Mouse (Mus musculus): ENCODE data around the gene Lrrfip2. TPM values are rescaled to one million over a fixed set of nuclear protein-coding genes. Genes with fewer than 3 reads are reported as not detected.

The Lrrfip2 gene
- total and polyA plus RNA-seq, 3 experiments: 16.6 to 30.9 (median 25.2) TPM

DNA sequence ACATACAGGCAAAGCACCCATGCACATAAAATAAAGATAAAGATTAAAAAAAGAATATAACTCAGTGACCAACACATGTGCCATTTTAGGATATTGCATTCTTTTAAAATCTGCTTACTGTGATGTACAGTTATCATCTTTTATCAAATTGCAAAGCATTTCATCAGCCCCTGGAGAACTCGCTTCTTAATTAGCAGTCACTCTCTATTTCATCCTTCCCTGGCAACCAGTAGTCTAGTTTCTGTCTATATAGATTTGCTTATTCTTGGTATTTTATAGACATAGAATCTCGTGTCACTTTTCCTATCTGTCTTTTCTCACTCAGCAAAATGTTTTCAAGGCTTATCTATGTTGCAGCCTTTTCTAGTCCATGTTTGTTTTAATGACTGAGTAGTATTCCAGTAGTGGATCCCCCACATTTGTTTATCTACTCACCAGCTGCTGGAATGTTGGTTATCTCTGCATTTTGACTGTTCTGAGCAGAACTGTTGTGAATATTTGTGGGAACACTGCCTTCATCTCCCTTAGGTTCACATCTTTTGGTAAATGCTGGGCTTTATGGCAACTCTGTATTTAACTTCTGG is 35.0 kb downstream of the Lrrfip2 start:
- Histone ChIP-seq H3K4me2 (ENCODE audit: insufficient read depth, low read depth, poor library complexity, severe bottlenecking) (no peak overlapping the region), H3K27me3 (replicated peaks) (no peaks in the 10 kb centered on the region), H3K9me3 (replicated peaks; ENCODE audit: low read length) (no peaks in the 10 kb centered on the region), H3K9ac (ENCODE audit: insufficient read depth, low read depth) (no peak overlapping the region), H3K36me3 (replicated peaks in 1 of 2; ENCODE audit: control insufficient read depth in 1 of 2, insufficient read depth in 1 of 2, low read length in 1 of 2) (peaks cover 3 to 7% of the 10 kb centered on the region in 2 experiments), H3K4me3 (replicated peaks in 1 of 3; ENCODE audit: low read depth in 2 of 3, low read length in 2 of 3, poor library complexity in 1 of 3) (no peak overlapping the region), H3K4me1 (ENCODE audit: control insufficient read depth in 1 of 2, insufficient read depth in 2 of 2) (no peaks in the 10 kb centered on the region), H3K79me2 (replicated peaks; ENCODE audit: control insufficient read depth, extremely low read depth, insufficient read depth, poor library complexity, severe bottlenecking) (no peaks in the 10 kb centered on the region; the same call in 1 of the 2 replicates), H3K27ac (ENCODE audit: insufficient read depth, low read depth) (no peak overlapping the region)
- in situ Hi-C loops (cut with MboI; ENCODE audit: low pct_ligation_motif_present, low pct_unique_long_range_greater_than_20kb, low sequenced_read_pairs): no loop called here
- no peak for TF ChIP-seq JUN (IDR thresholded peaks at IDR 0.05; ENCODE audit: insufficient read depth, low read depth, low read length)
- TF ChIP-seq CHD1 (IDR thresholded peaks at IDR 0.05; ENCODE audit: low read depth, low read length): no peak
- TF ChIP-seq E2F4 (IDR thresholded peaks at IDR 0.05; ENCODE audit: insufficient replicate concordance, low read depth, low read length): no peak
- no peak for TF ChIP-seq POLR2A (IDR thresholded peaks at IDR 0.05; ENCODE audit: low read depth, low read length)
- no peak for TF ChIP-seq USF1 (IDR thresholded peaks at IDR 0.05; ENCODE audit: low read depth, low read length)
- DNase-seq (ENCODE audit: extremely low read depth): no peak
- dilution Hi-C loops (cut with MboI; ENCODE audit: extremely low pct_ligation_motif_present, extremely low pct_unique_long_range_greater_than_20kb, low sequenced_read_pairs): no loop called here

DNA sequence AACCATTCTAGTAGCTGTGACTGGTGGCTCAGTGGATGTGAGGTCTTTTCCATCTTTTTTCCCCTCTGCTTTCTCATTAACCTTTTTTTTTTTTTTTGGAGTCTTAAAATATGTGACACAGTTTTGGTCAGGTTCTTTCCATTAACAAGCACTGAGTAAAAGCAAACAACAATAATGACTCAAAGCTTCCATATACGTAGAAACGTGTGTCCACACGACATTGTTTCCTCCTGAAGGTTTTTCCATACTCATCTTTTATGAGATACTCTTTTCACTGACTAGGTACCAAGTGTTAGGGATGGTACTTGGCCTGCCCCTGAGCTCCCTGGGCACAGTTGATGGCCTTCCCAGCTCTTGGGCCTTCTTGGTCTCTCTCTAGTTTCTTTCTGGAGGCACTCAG is 35.6 kb downstream of the Lrrfip2 start:
- H3K36me3 ChIP-seq (replicated peaks in 1 of 2; ENCODE audit: control insufficient read depth in 1 of 2, insufficient read depth in 1 of 2, low read length in 1 of 2): peaks cover 3 to 6% of the 10 kb centered on the region in 2 experiments
- H3K4me1 ChIP-seq (ENCODE audit: control insufficient read depth in 1 of 2, insufficient read depth in 2 of 2): no peaks in the 10 kb centered on the region
- H3K27ac ChIP-seq (ENCODE audit: insufficient read depth, low read depth): no peak overlapping the region
- H3K9me3 ChIP-seq (replicated peaks; ENCODE audit: low read length): no peaks in the 10 kb centered on the region
- no peak overlapping the region for H3K4me2 ChIP-seq (ENCODE audit: insufficient read depth, low read depth, poor library complexity, severe bottlenecking)
- no peak for DNase-seq (ENCODE audit: extremely low read depth)
- H3K79me2 ChIP-seq (replicated peaks; ENCODE audit: control insufficient read depth, extremely low read depth, insufficient read depth, poor library complexity, severe bottlenecking): no peaks in the 10 kb centered on the region
- in situ Hi-C loops (cut with MboI; ENCODE audit: low pct_ligation_motif_present, low pct_unique_long_range_greater_than_20kb, low sequenced_read_pairs): no loop called here
- H3K27me3 ChIP-seq (replicated peaks): no peaks in the 10 kb centered on the region
- H3K4me3 ChIP-seq (replicated peaks in 1 of 3; ENCODE audit: low read depth in 2 of 3, low read length in 2 of 3, poor library complexity in 1 of 3): no peak overlapping the region
- dilution Hi-C loops (cut with MboI; ENCODE audit: extremely low pct_ligation_motif_present, extremely low pct_unique_long_range_greater_than_20kb, low sequenced_read_pairs): no loop called here
- H3K9ac ChIP-seq (ENCODE audit: insufficient read depth, low read depth): no peak overlapping the region
- 0 out of 2 replicates have a peak, but pooled peaks have one; percentile 14 for TF ChIP-seq JUND (conservative IDR thresholded peaks at IDR 0.05; ENCODE audit: low read depth, low read length)
- TF ChIP-seq EP300 (IDR thresholded peaks at IDR 0.05; ENCODE audit: low read length): 0 out of 2 replicates have a peak, but pooled peaks have one; percentile 24
- TF ChIP-seq BHLHE40 (IDR thresholded peaks at IDR 0.05; ENCODE audit: low read depth, low read length): peak; percentile 53; the same call in 1 of the 2 replicates
- TF ChIP-seq E2F4 (IDR thresholded peaks at IDR 0.05; ENCODE audit: insufficient replicate concordance, low read depth, low read length): no peak
- TF ChIP-seq HCFC1 (IDR thresholded peaks at IDR 0.05; ENCODE audit: low read depth, low read length): no peak
- no peak for TF ChIP-seq ZC3H11A (IDR thresholded peaks at IDR 0.05; ENCODE audit: low read depth, low read length)
- peak; percentile 49 for TF ChIP-seq ZNF384 (IDR thresholded peaks at IDR 0.05; ENCODE audit: low read depth, low read length)
- 0 out of 2 replicates have a peak, but pooled peaks have one; percentile 19 for TF ChIP-seq IRF4 (IDR thresholded peaks at IDR 0.05; ENCODE audit: low read depth, low read length)
